9 mouse cellular contexts compared by ENCODE assay signal in the genomic region with DNA sequence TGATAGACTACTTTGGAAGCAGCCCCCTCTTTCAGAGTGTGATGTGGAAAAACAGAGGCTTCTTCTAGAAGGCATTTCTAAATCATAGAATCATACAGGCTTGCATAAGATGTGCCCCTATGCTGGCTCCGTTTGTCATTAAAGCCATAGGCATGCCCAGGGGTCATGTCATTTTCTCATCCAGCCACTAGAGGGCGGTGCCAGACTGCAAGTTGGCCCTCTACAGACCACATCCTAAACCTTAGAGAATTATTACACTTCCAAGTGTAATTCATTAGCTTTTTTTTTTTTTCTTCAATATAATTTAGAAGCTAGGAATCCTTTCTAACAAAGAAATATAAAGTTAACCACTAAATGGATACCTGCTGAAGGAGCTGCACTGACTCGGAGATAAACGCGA. TPM values are rescaled to one million over a fixed set of nuclear protein-coding genes. Genes with fewer than 3 reads are reported as not detected.
DNase-seq lines count a peak whose midpoint lies in the region; ATAC-seq and TF ChIP-seq lines count a peak whose summit lies in the region.
"Had no signal": no experiment of that assay in that cellular context is flagged by ENCODE, and none has a peak within 500 bp of the region (broad histone marks: within the 10 kb centered on the region; RNA-seq: fewer than 3 reads in every experiment).

No protein-coding gene starts in this region.

- no peak for TF ChIP-seq POLR2A in brain, embryonic 14.5 days (IDR thresholded peaks at IDR 0.05; ENCODE audit: borderline replicate concordance, extremely low read depth, insufficient read depth, insufficient read length, poor library complexity, severe bottlenecking)

- TF ChIP-seq CTCF in brain, embryonic 14.5 days (IDR thresholded peaks at IDR 0.05; ENCODE audit: borderline replicate concordance, extremely low read depth, insufficient read depth, insufficient read length): peak; percentile 90

- H3K4me3 ChIP-seq in heart, embryonic 12.5 days: no peak overlapping the region
- H3K4me3 ChIP-seq in forebrain, embryonic 10.5 days: no peak overlapping the region
- H3K4me3 ChIP-seq: lung, embryonic 15.5 days had no signal

- no peak for ATAC-seq in heart, embryonic 12.5 days (ENCODE audit: insufficient number of reproducible peaks, low FRiP score)
- ATAC-seq in hematopoietic stem cell, adult 5-6 weeks (replicated peaks in 1 of 2; ENCODE audit: insufficient read depth in 1 of 2, low FRiP score in 2 of 2, low TSS enrichment in 1 of 2, low read depth in 1 of 2, poor library complexity in 2 of 2, severe bottlenecking in 2 of 2): peak; percentile 74 to 82

- no peak overlapping the region for H3K4me2 ChIP-seq in heart, embryonic 12.5 days
- H3K4me2 ChIP-seq: lung, embryonic 15.5 days had no signal

- H3K4me1 ChIP-seq in heart, embryonic 12.5 days (replicated peaks): no peaks in the 10 kb centered on the region
- peaks cover 14% of the 10 kb centered on the region for H3K4me1 ChIP-seq in forebrain, embryonic 10.5 days

- WGBS in heart, embryonic 12.5 days: 49% methylated on average over 5 of the region's 5 CpGs
- WGBS in forebrain, embryonic 10.5 days: 45% methylated on average over 5 of the region's 5 CpGs

- H3K27me3 ChIP-seq in heart, embryonic 12.5 days (replicated peaks): peaks cover 12% of the 10 kb centered on the region
- H3K27me3 ChIP-seq in forebrain, embryonic 10.5 days (ENCODE audit: poor library complexity, severe bottlenecking): peaks cover 44% of the 10 kb centered on the region

- H3K9ac ChIP-seq in heart, embryonic 12.5 days: no peak overlapping the region
- H3K9ac ChIP-seq: lung, embryonic 15.5 days had no signal

- H3K36me3 ChIP-seq in heart, embryonic 12.5 days: no peaks in the 10 kb centered on the region
- H3K36me3 ChIP-seq in forebrain, embryonic 10.5 days (replicated peaks): no peaks in the 10 kb centered on the region
- H3K36me3 ChIP-seq: lung, embryonic 15.5 days had no signal

- H3K27ac ChIP-seq in heart, embryonic 12.5 days (ENCODE audit: poor library complexity, severe bottlenecking): no peak overlapping the region
- H3K27ac ChIP-seq in forebrain, embryonic 10.5 days: no peak overlapping the region
- H3K27ac ChIP-seq: lung, embryonic 15.5 days had no signal

- H3K9me3 ChIP-seq in heart, embryonic 12.5 days (replicated peaks): no peaks in the 10 kb centered on the region
- no peaks in the 10 kb centered on the region for H3K9me3 ChIP-seq in forebrain, embryonic 10.5 days
- H3K9me3 ChIP-seq: lung, embryonic 15.5 days had no signal

- DNase-seq in heart, adult 11 months: peak; percentile 92
- peak; percentile 81 for DNase-seq in brain, embryonic 14.5 days (ENCODE audit: low read depth)
- peak; percentile 67 for DNase-seq in forebrain, embryonic 10.5 days (ENCODE audit: extremely low spot score, low spot score)
- peak; percentile 47 for DNase-seq in layer of hippocampus, adult 9-10 months (ENCODE audit: low spot score)
- DNase-seq in lung, postnatal 25 days (ENCODE audit: low spot score): peak; percentile 69
- peak; percentile 67 for DNase-seq in right cerebral cortex, postnatal 4 days

RNA-seq across cellular contexts. Expression of a gene that starts 8.8 kb away (rescaled TPM):
- polyA plus RNA-seq in heart, embryonic 12.5 days (2016; fragmentation: Nextera tagmentation; extraction: Ambion mirVana): not detected in 2 replicates
- polyA plus RNA-seq in brain, embryonic 14.5 days (2012; rRNA removed): not detected in 2 replicates
- polyA plus RNA-seq in forebrain, embryonic 10.5 days (2016; fragmentation: Nextera tagmentation; extraction: Ambion mirVana): not detected in 2 replicates
- total RNA-seq in hematopoietic stem cell, adult 5-6 weeks (2017): not detected in 2 replicates
- polyA plus RNA-seq: lung, embryonic 15.5 days had no signal

RNA-seq across cellular contexts. Expression of a gene that starts 12.4 kb away (rescaled TPM):
- 6.3 and 6.4 TPM in 2 replicates for polyA plus RNA-seq in heart, embryonic 12.5 days (2016; fragmentation: Nextera tagmentation; extraction: Ambion mirVana)
- 14.4 and 16.2 TPM in 2 replicates for polyA plus RNA-seq in brain, embryonic 14.5 days (2012; rRNA removed)
- 14.7 TPM in 2 replicates for polyA plus RNA-seq in forebrain, embryonic 10.5 days (2016; fragmentation: Nextera tagmentation; extraction: Ambion mirVana)
- 7.3 and 9.6 TPM in 2 replicates for total RNA-seq in hematopoietic stem cell, adult 5-6 weeks (2017)

RNA-seq across cellular contexts. Expression of a gene that starts 45.2 kb away (rescaled TPM):
- 10.6 and 11.0 TPM in 2 replicates for polyA plus RNA-seq in heart, embryonic 12.5 days (2016; fragmentation: Nextera tagmentation; extraction: Ambion mirVana)
- polyA plus RNA-seq in brain, embryonic 14.5 days (2012; rRNA removed): 19.8 and 21.0 TPM in 2 replicates
- polyA plus RNA-seq in forebrain, embryonic 10.5 days (2016; fragmentation: Nextera tagmentation; extraction: Ambion mirVana): 21.1 and 26.4 TPM in 2 replicates
- 7.8 and 9.7 TPM in 2 replicates for total RNA-seq in hematopoietic stem cell, adult 5-6 weeks (2017)
